Mouse (Mus musculus): ENCODE results near the gene Kctd4. TPM values are rescaled to one million over a fixed set of nuclear protein-coding genes. Genes with fewer than 3 reads are reported as not detected.

Kctd4 gene
- polyA plus RNA-seq, 1 experiment from 2014 or later: 10.8 TPM

Other genes starting within 250 kb of the Kctd4 start
- gene Cog3, start 200.5 kb upstream of the Kctd4 start, polyA plus RNA-seq (2015; fragmentation: Nextera tagmentation; extraction: Ambion mirVana): 17.2 and 18.0 TPM in 2 replicates
- 7.0 and 8.1 TPM in 2 replicates for gene Slc25a30, start 168.0 kb upstream of the Kctd4 start, polyA plus RNA-seq (2015; fragmentation: Nextera tagmentation; extraction: Ambion mirVana)
- gene Tpt1, start 109.9 kb upstream of the Kctd4 start, polyA plus RNA-seq (2015; fragmentation: Nextera tagmentation; extraction: Ambion mirVana): 719 and 774 TPM in 2 replicates
- 37.1 and 37.4 TPM in 2 replicates for gene Gtf2f2, start 55.9 kb downstream of the Kctd4 start, polyA plus RNA-seq (2015; fragmentation: Nextera tagmentation; extraction: Ambion mirVana)
- gene Gpalpp1, start 155.8 kb downstream of the Kctd4 start, polyA plus RNA-seq (2015; fragmentation: Nextera tagmentation; extraction: Ambion mirVana): 9.5 and 10.0 TPM in 2 replicates
- 12.1 and 14.1 TPM in 2 replicates for gene Nufip1, start 155.9 kb downstream of the Kctd4 start, polyA plus RNA-seq (2015; fragmentation: Nextera tagmentation; extraction: Ambion mirVana)

All from neural tube, embryonic 15.5 days (tissue).